Mouse (Mus musculus) thymus, adult 18-20 months (tissue): ENCODE data around the gene Lrrc73.

ENCODE experiments used
- DNase-seq, 2 experiments: peaks; one replicate each; pipeline ENCODE4 v3.0.0; 2022; ENCODE audit warnings: mixed read lengths in 2 of 2

Lrrc73 gene

DNA sequence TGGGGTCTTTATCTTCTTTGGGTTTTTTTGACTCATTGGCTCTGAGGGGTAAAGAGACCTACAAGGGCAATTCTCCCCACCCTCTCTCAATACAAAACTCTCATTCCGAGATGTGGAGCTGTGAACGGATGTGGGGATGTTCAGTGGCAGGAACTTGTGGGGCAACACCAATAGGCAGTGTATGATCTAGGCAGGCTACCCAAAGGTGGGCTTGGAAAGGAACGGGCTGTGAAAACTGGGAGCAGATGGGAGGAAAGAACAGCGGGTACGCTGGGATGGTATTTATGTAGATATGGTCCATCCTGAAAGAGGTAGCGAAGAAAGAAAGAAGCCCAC is 43.7 kb downstream of the Lrrc73 start:
- DNase-seq: no peak

DNA sequence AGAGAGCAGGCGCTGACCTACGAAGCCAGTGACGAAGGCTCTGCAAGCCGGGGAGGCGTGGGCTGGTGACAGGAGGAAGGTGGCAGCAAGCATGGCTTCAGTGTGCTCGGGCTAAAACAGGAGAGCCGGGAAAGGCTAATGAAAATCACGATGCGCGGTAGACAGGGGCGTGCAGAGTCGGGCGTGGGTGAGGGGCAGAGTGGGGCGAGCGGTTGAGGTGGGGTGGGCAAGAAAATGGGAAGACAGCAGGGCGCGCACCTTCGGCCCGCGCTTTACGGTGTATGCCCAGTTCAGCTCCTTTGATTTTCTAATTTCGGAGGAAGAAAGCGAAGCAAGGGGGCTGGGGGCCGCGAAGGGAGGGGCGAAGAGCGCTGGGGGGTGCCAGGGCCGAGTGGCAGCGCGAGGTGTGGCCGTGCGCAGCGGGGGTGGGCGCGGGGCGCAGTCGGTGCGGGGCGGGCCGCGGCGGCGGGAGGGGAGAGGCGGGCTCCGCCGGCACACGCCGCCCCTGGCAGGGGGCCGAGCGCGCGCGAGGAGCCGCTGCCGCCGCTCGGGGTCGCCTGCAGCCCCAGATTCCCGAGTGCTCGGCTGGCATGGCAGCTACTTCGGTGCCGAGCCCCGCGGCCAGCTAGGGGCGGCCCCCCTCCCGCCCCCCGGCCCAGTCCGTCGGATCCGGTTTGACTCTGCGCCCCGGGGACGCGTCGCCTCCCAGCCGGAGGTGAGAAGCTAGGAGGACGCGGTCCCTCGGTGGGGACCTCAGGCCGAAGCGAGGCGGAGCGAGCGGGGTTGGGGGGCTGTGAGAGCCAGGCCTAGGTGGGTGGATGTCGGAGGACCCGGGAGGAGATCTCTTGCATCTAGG is 44.3 kb downstream of the Lrrc73 start, which contains the start of gene Dlk2:
Dlk2 (plus strand) TSS at position 58 of the 856 bp plus-strand sequence.
- DNase-seq: no peak

DNA sequence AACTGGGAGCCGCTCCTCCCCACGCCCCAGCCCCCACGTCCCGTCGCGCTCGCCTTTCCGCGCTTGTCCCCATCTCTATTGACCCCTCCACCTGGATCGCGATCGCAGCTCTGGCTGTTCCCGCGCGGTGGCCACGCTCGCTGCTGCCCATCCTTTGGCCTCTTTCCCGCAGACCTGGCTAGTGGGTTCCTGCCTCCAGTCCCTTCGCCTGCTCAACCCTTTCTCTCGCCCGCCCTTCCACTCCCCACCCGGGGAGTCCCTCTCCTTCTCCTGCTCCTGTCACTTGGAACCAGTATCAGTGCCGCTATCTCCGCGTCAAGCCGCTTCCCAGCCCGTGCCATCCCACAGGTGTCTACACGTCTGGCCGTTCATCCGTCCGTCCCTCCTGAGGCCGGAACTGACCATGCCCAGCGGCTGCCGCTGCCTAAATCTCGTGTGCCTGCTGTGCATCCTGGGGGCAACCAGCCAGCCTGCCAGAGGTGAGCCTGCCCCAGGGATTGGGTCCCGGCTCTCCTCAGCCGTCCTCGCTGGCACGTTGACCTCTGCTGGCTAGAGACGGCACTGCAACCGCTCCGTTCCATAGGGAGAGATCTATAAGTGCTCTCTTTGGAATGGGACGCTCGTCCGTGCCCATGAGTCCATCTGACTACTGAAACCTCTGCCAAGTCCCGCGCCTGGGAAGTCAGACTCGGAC is 45.0 kb downstream of the Lrrc73 start:
- DNase-seq: peak; percentile 46 to 50

DNA sequence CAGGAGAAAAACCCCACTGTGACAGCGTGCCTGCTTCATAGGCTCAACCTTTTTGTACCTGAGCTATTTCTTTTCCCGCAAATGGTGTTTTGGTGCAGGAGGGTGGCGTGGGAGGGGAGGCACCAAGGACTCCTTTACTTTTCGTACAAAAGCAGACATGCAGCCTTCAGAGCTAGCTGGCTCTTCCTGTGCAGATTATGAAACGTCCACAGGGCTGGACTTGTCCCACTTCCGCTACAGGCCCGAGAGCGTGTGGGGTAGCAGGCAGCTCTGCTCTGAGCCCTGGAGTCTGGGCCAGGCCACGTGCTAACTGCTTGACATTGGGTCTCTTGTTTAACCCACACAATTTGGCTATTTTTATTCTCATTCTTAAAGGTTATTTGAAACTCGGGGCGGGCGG is 48.6 kb downstream of the Lrrc73 start:
- DNase-seq: no peak

DNA sequence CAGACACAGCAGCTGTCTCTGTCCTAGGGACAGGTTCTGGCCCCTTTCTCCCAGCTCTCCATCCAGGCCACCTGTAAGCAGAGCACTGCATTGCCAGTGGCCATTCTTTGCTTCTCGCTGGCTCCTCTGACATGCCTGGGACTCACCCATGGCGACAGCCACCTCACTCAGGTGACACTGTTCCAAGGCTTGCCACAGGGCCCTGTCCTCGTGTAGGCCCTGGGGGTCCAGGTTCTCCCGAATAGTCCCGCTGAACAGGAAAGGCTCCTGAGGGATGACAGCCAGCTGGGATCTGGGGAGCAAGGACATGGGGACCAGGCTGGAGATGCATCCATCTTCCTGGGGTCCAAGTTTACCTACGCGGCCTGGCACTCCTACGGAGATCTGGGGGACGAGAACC is 50.9 kb downstream of the Lrrc73 start:
- no peak for DNase-seq
